Mouse (Mus musculus) heart, adult 2 months (tissue): Measurements from ENCODE around the gene Tmem17. TPM values are rescaled to one million over a fixed set of nuclear protein-coding genes. Genes with fewer than 3 reads are reported as not detected.

Experiments used
- DNase-seq, 2 experiments: peaks; one replicate each; pipeline ENCODE4 v3.0.0; 2021
- H3K27ac ChIP-seq: fragments of 200-600 bp; 2 replicates; pipeline ENCODE4 v1.8.1; 2022
- H3K27me3 ChIP-seq: fragments of 200-500 bp; 2 replicates; pipeline ENCODE4 v1.6.1; 2012; ENCODE audit warnings: mild to moderate bottlenecking, low read length, inconsistent platforms, mixed read lengths; ENCODE audit not compliant: control insufficient read depth, insufficient read depth
- H3K36me3 ChIP-seq: fragments of 200-500 bp; 2 replicates; pipeline ENCODE4 v1.6.1; 2012; ENCODE audit warnings: low read length, inconsistent platforms; ENCODE audit not compliant: control insufficient read depth, insufficient read depth
- H3K4me1 ChIP-seq: fragments of 200-500 bp; 2 replicates; pipeline ENCODE4 v1.6.1; 2011; ENCODE audit warnings: low read length; ENCODE audit not compliant: control insufficient read depth, insufficient read depth
- H3K4me3 ChIP-seq: fragments of 200-600 bp; 2 replicates; pipeline ENCODE4 v1.8.1; 2022
- H3K79me2 ChIP-seq: fragments of 200-500 bp; replicated peaks from 2 replicates; pipeline ENCODE4 v1.6.1; 2012; ENCODE audit warnings: mild to moderate bottlenecking, inconsistent platforms, low read length, moderate library complexity, mixed read lengths; ENCODE audit not compliant: control insufficient read depth, insufficient read depth
- H3K9ac ChIP-seq: fragments of 200-500 bp; 2 replicates; pipeline ENCODE4 v1.6.1; 2012; ENCODE audit warnings: low read depth, mild to moderate bottlenecking, control low read depth, inconsistent platforms, low read length, mixed read lengths
- CTCF ChIP-seq: fragments of 200-600 bp; IDR thresholded peaks from 2 replicates; pipeline ENCODE4 v1.8.1; 2022; ENCODE audit warnings: antibody characterized with exemption, mild to moderate bottlenecking, moderate library complexity
- EP300 ChIP-seq: fragments of 200-500 bp; IDR thresholded peaks from 2 replicates; pipeline ENCODE4 v1.6.1; 2011; ENCODE audit warnings: low read depth, low read length, control low read depth; ENCODE audit not compliant: insufficient read depth
- POLR2A ChIP-seq: fragments of 200-500 bp; IDR thresholded peaks from 2 replicates; pipeline ENCODE4 v1.6.1; 2011; ENCODE audit warnings: mild to moderate bottlenecking, low read depth, low read length, control low read depth; ENCODE audit not compliant: insufficient read depth
- WGBS: fragments of 180-500 bp; shearing (Covaris S2); methylation state at CpG from one replicate; pipeline ENCODE4 v1.1.7; 2018; 5-methylcytosine and 5-hydroxymethylcytosine counted together
- intact Hi-C: fragments of 180-260 bp; cut with DNase I; formaldehyde crosslinking; loops from one replicate; pipeline ENCODE4 v1.15.1; 2025
- polyA plus RNA-seq: library from polyadenylated mRNA; depleted of rRNA; stranded (reverse); fragments of >200 nt; gene quantifications from 2 replicates; pipeline ENCODE4 v1.2.3, GENCODE M21; 2012
- total RNA-seq, 2 experiments: library from RNA; stranded (reverse); gene quantifications; 2 replicates each; pipeline ENCODE4 v1.2.3; 2021

Gene Tmem17
- total and polyA plus RNA-seq, 3 experiments, result 1.5 to 2.6 (median 1.7) TPM

GRCm38 (mm10) chr11:22494941-22495340 is 16.9 kb upstream of the Tmem17 start:
- Histone ChIP-seq H3K27ac (no peak overlapping the region), H3K4me3 (no peak overlapping the region), H3K9ac (no peak overlapping the region), H3K27me3 (no peaks in the 10 kb centered on the region), H3K79me2 (no peaks in the 10 kb centered on the region), H3K4me1 (no peaks in the 10 kb centered on the region), H3K36me3 (no peaks in the 10 kb centered on the region)
- DNase-seq, result no peak
- TF ChIP-seq EP300 (no peak), POLR2A (no peak), CTCF (no peak)
- intact Hi-C loops, result no loop called here

GRCm38 (mm10) chr11:22499396-22499795 is 12.5 kb upstream of the Tmem17 start:
- DNase-seq, result no peak
- no peaks in the 10 kb centered on the region for H3K4me1 ChIP-seq
- no peaks in the 10 kb centered on the region for H3K27me3 ChIP-seq
- no peaks in the 10 kb centered on the region for H3K79me2 ChIP-seq
- WGBS, result 93% methylated on average over 6 of the region's 6 CpGs
- no peak overlapping the region for H3K27ac ChIP-seq
- no peaks in the 10 kb centered on the region for H3K36me3 ChIP-seq
- no peak overlapping the region for H3K9ac ChIP-seq
- no peak overlapping the region for H3K4me3 ChIP-seq
- TF ChIP-seq POLR2A, result no peak
- no peak for TF ChIP-seq EP300
- intact Hi-C loops, result no loop called here

GRCm38 (mm10) chr11:22499886-22500285 is 12.0 kb upstream of the Tmem17 start:
- no peak for TF ChIP-seq CTCF
- no peak for TF ChIP-seq EP300
- no peak for TF ChIP-seq POLR2A
- Histone ChIP-seq H3K27ac (no peak overlapping the region), H3K4me1 (no peaks in the 10 kb centered on the region), H3K27me3 (no peaks in the 10 kb centered on the region), H3K79me2 (no peaks in the 10 kb centered on the region), H3K4me3 (no peak overlapping the region), H3K36me3 (no peaks in the 10 kb centered on the region), H3K9ac (no peak overlapping the region)
- intact Hi-C loops, result no loop called here
- DNase-seq, result no peak

- DNase-seq, result no peak
- WGBS, result 78% methylated on average over 9 of the region's 9 CpGs
- Histone ChIP-seq H3K9ac (no peak overlapping the region), H3K27ac (no peak overlapping the region), H3K79me2 (no peaks in the 10 kb centered on the region), H3K4me1 (no peaks in the 10 kb centered on the region), H3K27me3 (no peaks in the 10 kb centered on the region), H3K36me3 (no peaks in the 10 kb centered on the region), H3K4me3 (no peak overlapping the region)
- intact Hi-C loops, result no loop called here
- TF ChIP-seq CTCF (no peak), EP300 (no peak), POLR2A (no peak)
These were observed 10.9 kb upstream of the Tmem17 start for GRCm38 (mm10) chr11:22500771-22501566.

- H3K4me1 ChIP-seq, result no peaks in the 10 kb centered on the region
- no peaks in the 10 kb centered on the region for H3K79me2 ChIP-seq
- DNase-seq, result no peak
- H3K4me3 ChIP-seq, result peak overlapping the region; percentile 78
- peak overlapping the region; percentile 88 for H3K27ac ChIP-seq
- H3K36me3 ChIP-seq, result no peaks in the 10 kb centered on the region
- H3K9ac ChIP-seq, result peak overlapping the region; percentile 84
- no peaks in the 10 kb centered on the region for H3K27me3 ChIP-seq
- intact Hi-C loops, result loop anchor here (2.0 to 10.0 kb wide), 5 partner anchors 72 to 462 kb away; partner anchors contain the start of gene Zrsr1
- WGBS, result 50% methylated on average over 11 of the region's 11 CpGs
- no peak for TF ChIP-seq EP300
- TF ChIP-seq CTCF, result no peak
These were observed 1.2 kb downstream of the Tmem17 start for GRCm38 (mm10) chr11:22513075-22513474.

GRCm38 (mm10) chr11:22515061-22515460 is 3.2 kb downstream of the Tmem17 start:
- Histone ChIP-seq H3K27ac (no peak overlapping the region), H3K36me3 (no peaks in the 10 kb centered on the region), H3K9ac (no peak overlapping the region), H3K4me3 (no peak overlapping the region), H3K79me2 (no peaks in the 10 kb centered on the region), H3K4me1 (no peaks in the 10 kb centered on the region), H3K27me3 (no peaks in the 10 kb centered on the region)
- no peak for DNase-seq
- TF ChIP-seq EP300, result no peak
- 94% methylated on average over 2 of the region's 2 CpGs for WGBS
- intact Hi-C loops, result loop anchor here (10.0 kb wide), 2 partner anchors 70 to 460 kb away; partner anchors contain the start of gene Zrsr1
